Mouse (Mus musculus) thymus, postnatal 14 days (tissue): ENCODE results near the gene Cacybp.
A peak's percentile ranks its signal among the peaks of the same experiment; 100 is the strongest.

ENCODE experiments used
- DNase-seq: peaks from one replicate; pipeline ENCODE4 v3.0.0; 2021

The Cacybp gene

DNA sequence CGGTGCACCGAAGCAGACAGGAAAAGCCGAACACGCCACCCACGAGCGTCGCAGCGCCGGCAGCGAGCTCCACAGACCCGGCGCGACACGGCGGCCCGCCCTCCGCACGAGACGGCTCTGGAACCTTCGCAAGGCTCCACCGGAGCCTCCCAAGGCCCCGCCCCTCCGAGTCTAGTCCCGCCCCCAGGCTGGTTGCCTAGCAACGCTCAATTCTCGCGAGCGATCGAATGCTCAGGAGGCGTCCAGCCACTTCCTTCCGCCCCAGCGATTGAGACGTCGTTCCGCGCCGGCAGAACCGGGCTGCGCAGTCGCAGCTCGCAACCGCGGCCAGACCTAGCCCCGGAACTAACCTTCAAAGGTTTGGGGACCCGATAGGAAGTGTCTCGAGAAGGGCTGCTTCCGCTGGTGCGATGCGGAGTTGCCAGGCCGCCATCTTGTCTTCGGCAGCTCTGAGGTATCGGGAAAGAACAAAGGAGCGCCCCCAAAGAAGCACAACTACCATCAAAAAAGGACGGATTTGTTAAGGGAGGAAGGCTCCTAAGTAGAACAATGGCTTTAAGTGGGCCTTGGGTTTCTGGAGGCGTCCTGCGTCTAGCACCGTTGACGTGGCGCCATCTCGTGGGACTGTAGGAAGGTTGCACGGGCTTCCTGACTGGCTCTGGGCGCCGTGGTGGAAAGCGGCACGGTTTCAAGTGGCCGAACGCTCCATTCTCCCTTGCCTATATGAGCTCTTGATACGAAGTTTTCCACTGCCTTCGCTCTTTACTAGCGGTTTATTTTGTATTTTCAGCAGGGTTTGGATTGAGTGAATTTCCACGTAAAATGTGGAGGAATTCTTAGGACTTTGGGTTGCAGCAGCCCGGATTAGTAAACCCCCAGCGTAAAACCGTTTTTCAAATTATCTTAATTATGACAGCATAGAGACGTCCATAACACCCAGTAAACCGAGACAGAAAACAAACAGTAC, at the start of gene Cacybp:
Gene Cacybp, minus strand, starts transcription at position 173 of the 967 bp plus-strand sequence.
- DNase-seq = peak; percentile 100

DNA sequence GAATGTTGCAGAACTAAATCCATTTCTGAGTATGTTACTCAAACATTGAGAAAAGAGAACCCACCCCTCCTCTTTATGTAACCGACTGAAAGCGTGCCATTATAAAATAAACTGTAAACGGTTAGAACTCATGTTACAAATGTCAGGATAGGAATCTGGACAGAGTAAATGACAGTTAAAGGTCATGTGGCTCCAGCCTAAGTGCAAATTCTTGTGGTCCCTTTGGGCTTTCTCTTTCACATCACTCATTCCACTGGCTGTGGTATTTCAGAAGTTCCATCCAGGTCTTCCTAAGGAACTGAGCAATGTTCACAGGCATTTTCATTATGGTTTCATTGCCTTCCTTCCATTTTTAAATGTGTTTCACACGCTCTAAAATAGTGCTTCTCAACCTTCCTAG, 49.7 kb upstream of the Cacybp start:
- no peak for DNase-seq

DNA sequence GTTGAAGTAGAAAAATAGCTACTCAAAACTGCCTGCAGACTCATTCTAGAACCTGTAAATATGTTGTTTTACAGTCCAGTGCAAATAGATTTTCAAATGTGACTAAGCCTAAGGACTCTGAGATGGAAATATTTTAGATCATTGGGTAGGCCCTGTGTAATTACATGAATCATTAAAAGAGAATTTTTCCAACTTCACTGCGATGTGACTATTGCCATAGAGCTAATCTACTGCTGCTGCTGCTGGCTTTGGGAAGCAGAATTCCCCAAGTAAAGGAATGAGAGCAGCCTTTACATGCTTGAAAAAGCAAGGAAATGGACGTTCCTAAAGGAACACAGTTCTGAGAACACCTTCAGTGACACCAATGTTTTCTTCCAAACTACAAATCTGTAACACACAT, 49.2 kb upstream of the Cacybp start:
- DNase-seq = no peak

DNA sequence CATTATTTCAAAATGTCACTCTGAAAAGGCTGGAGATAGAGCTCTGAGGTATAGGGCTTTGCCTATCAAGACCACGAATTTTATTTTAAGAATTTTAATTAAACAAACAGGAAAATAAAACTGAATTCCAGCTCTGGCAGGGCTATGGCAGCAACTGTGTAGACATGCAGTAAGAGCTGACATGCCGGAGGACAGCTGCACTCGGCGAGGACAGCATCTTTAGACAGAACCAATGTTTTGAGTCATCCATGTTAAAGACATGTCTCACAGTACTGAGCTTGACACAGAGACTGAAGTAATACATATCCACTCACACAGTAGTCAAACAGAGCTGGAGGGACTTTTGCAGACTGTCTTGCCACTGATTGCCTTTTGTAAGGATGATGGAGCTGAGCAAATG, 47.9 kb upstream of the Cacybp start:
- no peak for DNase-seq

DNA sequence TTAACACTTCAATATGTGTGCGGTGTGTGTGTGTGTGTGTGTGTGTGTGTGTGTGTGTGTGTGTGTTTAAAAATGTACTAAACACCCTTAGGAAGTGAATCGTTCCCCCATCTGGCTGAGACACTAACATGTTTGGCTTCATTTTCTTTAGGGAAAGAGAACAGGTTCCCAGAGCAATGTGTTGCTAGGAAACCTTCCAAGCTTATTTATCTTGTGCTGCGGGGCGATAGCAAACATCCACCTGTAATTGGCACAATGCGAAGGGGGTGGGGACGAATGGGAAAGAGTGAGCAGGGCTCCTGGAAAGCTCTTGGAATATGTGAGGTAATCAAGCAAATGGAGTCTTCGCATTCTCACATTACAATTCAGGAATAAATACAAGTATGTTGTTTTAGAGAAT, 47.2 kb upstream of the Cacybp start:
- DNase-seq = no peak

DNA sequence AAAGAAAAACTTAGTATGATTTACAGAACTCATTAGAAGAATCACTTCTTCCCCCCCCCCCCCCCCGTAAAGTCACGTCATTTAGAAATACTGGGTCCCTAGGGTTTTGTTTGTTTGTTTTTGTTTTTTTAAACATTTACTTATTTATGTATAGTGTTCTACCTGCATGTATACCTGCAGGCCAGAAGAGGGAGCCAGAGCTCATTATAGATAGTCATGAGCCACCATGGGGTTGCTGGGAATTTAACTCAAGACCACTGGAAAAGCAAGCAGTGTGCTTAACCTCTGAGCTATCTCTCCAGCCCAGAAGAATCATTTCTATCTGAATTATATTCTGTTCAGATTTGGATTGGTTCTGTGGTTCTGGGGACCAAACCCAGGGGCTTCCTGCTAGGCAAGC, 40.4 kb upstream of the Cacybp start:
- no peak for DNase-seq

DNA sequence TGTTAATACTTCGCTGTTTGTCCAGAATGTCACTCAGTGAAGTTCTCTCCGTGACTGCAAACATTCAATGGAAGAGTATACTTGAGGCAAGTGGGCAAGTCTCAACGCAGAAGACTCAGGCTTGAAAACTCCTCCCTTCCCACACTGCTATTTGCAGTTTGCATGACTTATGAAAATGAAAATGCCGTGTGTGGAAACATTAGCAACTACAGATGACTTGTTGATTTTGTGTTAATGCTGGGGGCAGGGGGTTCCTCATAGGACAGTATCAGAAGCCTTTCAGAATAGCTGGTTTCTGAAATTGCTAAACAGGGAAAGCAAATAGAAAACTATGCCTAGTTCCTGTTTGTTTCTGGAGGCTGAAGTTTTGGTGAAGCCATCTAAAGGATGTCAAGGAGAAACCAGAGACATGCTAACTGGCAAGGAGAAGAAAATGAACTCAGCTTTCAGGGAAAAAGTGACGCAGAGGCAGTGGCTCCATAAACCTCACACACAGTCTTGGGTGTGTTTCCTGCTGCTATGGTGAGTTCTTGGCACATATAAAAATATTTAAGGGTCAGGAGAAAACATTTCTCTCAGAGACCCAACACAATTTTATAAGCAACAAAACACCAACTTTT, 38.8 kb upstream of the Cacybp start:
- no peak for DNase-seq

DNA sequence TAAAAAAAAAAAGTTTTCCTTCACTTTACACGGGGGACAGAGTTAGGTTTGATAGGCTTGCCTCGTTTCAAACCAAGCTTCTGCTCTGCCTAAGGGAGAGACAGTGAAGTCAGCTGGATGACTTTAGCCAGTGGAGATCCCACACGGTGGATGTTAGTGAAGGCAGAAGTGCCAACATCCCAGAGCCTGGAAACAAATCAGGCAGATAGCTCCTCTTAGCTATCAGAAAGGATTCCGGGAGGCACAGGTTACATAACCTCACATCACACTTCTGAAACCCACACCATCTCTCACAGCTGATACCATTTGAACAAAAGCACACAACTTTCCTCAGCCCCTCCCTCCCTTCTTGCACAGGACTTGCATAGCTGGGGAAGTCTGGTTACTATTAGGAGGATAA, 38.1 kb upstream of the Cacybp start:
- no peak for DNase-seq

DNA sequence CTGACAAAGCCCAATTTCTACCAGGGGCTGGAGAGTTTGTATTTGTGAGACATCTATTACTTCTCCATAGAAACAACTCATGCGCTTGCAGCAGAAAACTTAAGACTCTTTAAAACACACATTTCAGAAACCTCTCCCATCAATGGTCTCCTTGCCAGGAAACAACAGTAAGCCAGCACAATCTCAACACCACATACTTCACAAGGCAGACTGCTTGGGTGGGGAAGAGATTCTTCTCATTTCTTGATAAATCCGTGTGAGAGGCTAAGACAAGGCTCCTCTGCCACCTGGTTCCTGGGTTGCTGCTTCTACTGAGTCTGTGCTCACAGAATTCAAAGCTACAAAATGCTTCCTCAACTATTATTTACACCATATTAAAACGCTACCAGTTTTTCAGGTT, 37.1 kb upstream of the Cacybp start:
- DNase-seq = no peak

DNA sequence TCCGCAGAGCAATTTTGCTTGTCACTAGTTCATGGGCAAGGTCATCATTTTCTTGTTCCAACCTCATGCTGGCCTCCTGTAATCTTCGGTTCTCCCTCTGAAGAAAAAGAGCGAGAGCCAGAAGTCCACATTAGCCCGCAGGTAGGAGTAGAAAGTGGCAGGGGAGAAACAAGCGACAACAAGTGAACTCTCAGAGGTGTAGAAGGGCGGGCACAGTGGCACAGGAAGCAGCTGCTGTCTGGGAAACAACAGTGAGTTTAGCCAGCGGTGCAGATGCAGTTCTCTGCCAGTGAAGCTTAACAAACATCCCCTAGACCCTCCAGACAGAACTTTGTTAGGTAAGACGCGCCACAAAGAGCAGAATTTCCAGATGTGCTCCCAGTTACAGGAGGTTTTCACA, 34.8 kb upstream of the Cacybp start:
- peak; percentile 66 for DNase-seq

DNA sequence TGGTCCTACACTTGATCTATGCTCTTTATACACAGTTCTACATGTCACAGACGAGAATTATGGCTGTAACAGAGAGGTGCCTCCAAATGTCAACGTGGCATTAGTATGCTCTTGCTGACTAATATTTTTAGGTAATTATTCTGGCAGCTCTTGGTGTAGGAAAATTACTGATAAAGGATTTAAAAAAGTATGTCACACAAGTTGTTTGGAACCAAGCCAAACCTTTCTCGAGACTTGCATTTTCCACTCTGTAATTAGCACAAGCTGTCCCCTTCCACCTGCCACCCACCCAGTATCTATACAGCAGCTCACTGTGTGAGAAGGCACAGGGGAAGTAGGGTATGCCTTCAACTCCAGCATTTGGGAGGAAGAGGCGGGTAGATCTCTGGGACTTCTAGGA, 34.2 kb upstream of the Cacybp start:
- no peak for DNase-seq

DNA sequence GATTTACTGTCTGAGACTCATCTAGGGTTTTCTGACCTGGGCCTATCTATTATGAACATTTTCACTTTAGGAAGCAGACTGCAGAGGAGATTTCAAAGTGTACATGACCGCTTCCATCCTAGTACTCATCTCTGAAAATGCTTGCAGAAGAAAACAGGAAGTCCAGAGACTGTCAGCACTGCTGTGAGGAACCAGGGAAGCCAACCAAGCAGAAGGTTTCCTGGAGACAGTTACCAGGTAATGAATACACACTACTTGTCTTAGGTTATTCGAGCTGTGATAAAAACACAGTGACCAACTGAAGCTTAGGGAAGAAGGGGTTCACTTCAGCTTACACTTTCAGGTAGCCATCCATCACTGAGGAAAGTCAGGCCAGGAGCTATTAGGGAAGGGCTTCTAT, 33.3 kb upstream of the Cacybp start:
- no peak for DNase-seq

DNA sequence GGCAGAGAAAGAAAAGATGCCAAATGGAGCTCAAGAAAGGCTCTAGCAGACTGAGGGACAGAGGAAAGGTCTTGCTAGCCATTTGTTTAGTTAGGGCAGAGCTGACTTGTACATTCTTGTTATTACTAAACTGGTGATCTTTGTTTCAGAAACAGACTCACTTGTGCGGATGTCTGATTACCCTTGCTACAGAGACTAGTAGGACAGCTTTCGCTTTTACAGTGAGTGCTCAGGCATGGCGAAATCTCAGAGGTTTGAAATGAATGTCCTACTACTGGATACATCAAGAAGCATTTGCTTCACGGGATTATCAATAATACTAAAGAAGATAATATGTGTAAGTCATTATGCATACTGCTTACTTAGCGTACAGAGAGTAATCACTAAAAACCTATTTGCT, 32.0 kb upstream of the Cacybp start:
- DNase-seq = no peak

DNA sequence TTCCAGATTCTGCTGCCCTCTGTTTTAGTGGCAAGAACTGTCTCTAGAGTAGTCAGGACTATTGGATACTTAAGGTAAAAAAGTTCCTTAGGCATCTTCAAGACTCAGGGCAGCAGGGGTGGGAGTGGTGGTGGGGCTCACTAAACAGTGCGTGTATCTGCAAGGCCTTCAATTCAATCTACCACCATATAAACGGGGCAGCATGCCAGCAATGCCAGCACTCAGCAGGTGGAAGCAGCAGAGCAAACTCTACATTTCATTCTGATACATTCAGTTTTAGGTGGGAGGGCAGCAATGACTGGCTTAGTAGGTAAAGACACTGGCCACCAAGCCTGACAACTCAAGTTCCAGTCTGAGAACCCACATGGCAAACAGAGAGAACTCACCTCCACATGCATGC, 27.4 kb upstream of the Cacybp start:
- DNase-seq = no peak

DNA sequence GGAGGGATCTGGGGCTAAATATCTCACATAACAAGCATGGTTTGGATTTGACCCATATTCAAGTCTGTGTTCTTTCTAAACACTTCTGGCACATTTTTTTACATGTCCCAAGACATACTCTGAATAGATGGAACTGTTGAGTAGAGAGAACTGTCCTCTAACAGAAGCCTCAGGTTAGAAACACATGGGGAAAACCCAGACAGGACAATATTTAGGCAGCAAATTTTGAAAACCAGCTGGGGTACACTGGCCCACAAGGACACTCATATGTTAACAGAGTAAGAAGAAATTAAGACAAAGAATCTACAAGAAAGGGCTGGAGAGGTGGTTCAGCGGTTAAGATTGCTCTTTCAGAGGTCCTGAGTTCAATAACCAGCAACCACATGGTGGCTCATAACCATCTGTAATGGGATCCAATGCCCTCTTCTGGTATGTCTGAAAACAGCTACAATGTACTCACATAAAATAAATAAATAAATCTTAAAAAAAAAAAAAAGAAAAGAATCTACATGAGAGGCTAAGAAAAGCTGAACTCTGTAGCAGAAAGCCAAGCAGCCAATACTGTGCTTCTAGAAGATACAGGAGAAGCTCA, 26.3 kb upstream of the Cacybp start:
- no peak for DNase-seq

DNA sequence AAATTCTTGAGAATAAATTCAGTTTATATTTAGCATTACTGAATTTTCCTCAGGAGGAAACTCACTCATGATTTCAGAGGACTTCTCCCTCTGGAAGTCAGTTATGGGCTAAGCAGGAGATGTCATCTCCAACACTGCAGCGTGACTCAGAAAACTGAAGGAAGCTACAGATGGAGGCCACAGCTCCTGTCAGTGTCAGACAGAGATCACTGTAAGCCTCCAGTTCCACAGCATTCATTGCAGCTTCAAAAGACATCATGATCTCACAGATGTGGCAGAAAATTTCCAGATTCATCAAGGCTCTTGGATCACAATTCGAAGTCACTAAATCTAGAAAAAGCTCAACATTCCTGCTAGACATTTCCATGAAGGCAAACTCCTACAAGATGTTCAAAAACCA, 25.3 kb upstream of the Cacybp start:
- no peak for DNase-seq

DNA sequence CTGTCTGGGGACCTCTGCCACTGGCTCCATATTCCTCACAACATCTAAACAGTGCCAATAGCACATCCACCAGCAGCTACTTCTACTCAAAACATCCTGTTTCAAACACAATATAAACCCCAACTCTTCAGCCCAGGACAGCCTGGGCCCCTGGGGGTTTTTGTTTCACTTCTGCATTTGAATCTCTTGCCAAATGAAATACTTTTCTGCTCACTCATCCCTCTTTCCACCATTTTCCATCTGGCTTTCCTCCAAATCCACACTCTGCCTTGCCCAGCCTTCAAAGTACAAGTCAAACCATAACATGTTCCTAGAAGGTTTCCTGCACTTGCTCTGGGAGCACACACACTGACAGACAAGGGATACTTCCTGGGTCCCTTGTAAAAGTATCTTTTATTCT, 21.2 kb upstream of the Cacybp start:
- no peak for DNase-seq

DNA sequence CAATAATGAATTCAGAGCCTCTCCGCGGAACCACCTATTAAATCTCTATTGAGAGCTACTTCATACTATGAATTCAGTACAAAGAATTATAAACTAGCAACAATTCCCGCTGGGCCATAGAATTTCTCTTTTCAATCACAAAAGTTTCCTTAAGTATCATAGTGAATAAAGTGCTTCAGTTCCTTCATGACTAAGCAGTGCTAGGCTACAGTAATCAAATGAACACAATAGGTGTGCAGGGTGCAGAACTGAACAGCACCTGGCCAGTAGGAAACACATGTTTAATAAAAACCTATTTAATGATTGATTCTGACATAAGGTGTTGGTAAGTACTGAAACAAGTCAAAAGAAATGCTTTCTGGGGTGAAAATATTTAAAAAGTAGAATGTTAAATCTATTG, 19.4 kb upstream of the Cacybp start:
- DNase-seq = no peak

DNA sequence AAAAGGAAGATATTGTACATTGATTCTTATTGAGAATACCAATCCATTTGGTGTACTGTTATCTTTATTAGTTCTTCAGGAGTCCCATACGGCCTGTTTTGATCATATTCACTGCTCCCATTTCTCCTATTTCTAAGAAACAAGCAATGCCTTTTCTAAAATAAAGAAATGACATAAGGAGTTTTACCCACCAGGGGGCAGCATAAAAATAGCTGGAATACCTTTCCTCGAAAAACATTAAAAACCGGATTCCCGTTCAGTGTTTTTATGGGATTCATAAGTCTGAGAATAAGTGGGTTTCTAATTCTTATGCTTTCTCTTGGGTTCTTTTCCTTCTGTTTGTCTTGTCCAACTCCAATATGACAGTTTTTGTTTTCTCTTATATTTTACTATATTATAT, 18.3 kb upstream of the Cacybp start:
- DNase-seq = peak; percentile 25

DNA sequence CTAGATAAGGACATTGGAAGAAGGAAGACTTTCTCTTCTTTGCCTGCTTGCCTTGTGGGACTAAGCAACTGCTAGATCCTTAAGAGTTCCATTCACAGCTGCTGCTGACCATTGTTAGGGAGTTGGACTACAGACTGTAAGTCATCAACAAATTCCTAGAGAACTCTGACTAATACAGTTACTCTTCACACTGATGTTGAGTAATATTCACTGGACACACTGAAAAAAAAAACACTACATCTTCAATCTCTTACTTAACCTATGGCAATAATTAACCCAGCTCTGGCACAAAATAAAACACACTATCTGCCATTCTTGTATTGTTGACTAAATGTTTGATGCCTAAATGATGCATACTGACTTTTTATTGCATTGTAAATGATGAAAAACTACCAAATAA, 15.2 kb upstream of the Cacybp start:
- DNase-seq = no peak

DNA sequence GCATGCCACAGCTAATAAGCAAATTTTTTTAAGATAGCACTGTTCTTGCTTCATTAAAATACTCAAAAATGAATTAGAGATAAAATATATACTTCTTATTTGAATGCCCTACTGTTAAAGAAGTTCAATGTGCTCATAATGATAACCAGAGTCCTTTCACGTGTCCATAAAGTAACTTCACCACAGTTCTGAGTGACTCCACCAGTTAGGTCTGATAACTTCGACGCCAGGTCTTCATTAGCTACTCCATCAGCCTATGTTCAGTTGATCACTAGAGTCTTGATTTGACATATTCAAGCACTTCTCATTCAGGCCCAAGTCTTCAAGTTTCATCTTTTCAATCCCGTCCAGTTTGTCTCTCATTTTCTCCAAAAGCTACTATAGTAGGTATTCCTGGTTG, 14.5 kb upstream of the Cacybp start:
- DNase-seq = no peak

DNA sequence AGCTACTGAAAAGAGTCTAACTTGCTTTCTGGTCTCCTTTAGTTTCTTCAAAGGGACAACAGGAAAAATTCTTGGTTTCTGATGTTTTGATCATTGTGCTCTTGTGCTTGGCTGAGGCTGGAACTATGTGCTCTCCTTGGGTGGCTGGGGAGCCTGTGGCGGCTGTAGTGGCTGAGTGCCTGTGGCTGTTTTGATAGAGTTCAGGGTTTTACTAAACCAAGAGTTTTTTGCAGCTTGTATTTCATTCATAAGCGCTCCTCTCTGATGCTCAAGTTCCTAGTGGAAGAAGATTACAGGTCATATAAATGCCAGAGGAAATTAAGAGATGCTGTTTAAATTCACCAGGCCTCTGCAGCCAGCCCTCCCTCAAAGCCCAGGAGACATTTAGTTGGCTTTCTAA, 11.4 kb upstream of the Cacybp start:
- no peak for DNase-seq

DNA sequence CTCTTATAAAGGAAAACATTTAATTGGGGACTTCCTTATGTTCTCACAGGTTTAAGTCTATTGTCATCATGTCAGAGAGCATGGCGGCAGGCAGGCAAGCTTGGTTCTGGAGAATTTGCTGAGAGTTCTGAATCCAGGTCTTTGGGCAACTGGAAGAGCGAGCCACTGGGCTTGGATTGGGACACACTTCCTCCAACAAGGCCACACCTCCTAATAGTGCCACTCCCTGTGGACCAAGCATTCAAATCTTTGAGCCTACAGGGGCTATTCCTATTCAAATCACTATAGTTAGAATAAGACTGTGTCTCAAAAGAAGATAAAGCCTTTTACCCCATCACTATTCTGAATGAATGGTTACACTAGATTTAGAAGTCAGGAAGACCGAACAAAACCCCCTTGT, 5.2 kb upstream of the Cacybp start:
- no peak for DNase-seq

DNA sequence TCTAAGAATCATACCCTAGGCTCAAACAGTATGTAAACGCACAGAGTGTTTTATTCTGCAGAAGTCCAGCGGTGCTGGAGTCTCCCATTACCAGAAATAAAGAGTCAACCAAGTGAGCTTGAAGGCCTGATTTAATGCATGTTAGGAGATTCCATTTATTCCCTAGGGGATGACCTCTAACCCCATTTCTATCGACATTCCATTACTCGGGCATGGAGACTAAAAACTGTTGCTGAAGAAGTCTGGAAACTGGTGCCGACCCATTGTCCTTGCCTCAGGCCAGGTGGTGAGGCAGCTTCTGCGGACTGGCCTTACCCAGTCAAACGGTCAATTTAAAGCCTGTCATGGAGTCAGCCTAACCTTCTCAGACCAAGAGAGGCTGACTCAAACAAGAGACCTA, 1.5 kb upstream of the Cacybp start:
- DNase-seq = no peak
